Mouse (Mus musculus) heart, embryonic 14.5 days (tissue): ENCODE results near the gene Fam19a5. TPM values are rescaled to one million over a fixed set of nuclear protein-coding genes. Genes with fewer than 3 reads are reported as not detected.

Source experiments
- ATAC-seq: fragments of 200-750 bp; cut with Nextera tagmentation; 2 replicates; pipeline ENCODE4 v1.8.0; 2017; ENCODE audit warnings: low read depth, moderate TSS enrichment; ENCODE audit not compliant: insufficient number of reproducible peaks, insufficient read depth, low FRiP score
- H3K27ac ChIP-seq, 2 experiments: fragments of 200-500 bp in 1 of 2; fragments of 300-500 bp in 1 of 2; sonication (generic) in 1 of 2; replicated peaks in 1 of 2; 2 replicates each; pipeline ENCODE4 v1.5.1; 2012 to 2014; ENCODE audit warnings: low read depth in 2 of 2, low read length in 2 of 2, control low read depth in 1 of 2, mild to moderate bottlenecking in 1 of 2, mixed read lengths in 1 of 2; ENCODE audit not compliant: control insufficient read depth in 1 of 2, insufficient read depth in 1 of 2
- H3K27me3 ChIP-seq: fragments of 300-500 bp; sonication (generic); 2 replicates; pipeline ENCODE4 v1.6.1; 2014; ENCODE audit warnings: mild to moderate bottlenecking, low read length, control low read depth; ENCODE audit not compliant: control insufficient read depth, insufficient read depth
- H3K36me3 ChIP-seq: fragments of 300-500 bp; sonication (generic); 2 replicates; pipeline ENCODE4 v1.6.1; 2014; ENCODE audit warnings: mild to moderate bottlenecking, control low read depth, low read length, mixed read lengths; ENCODE audit not compliant: control insufficient read depth, insufficient read depth
- H3K4me1 ChIP-seq, 2 experiments: fragments of 200-500 bp in 1 of 2; fragments of 300-500 bp in 1 of 2; sonication (generic) in 1 of 2; 2 replicates each; pipeline ENCODE4 v1.6.1; 2012 to 2014; ENCODE audit warnings: low read length in 2 of 2, control low read depth in 1 of 2, mixed read lengths in 1 of 2; ENCODE audit not compliant: control insufficient read depth in 2 of 2, insufficient read depth in 2 of 2
- H3K4me2 ChIP-seq: fragments of 300-500 bp; sonication (generic); 2 replicates; pipeline ENCODE4 v1.6.1; 2014; ENCODE audit warnings: mild to moderate bottlenecking, low read length
- H3K4me3 ChIP-seq, 2 experiments: fragments of 200-500 bp in 1 of 2; fragments of 300-500 bp in 1 of 2; sonication (generic) in 1 of 2; 2 replicates each; pipeline ENCODE4 v1.5.1; 2012 to 2014; ENCODE audit warnings: low read length in 2 of 2, mild to moderate bottlenecking in 2 of 2, control low read depth in 1 of 2, low read depth in 1 of 2, moderate library complexity in 1 of 2; ENCODE audit not compliant: control insufficient read depth in 1 of 2, insufficient read depth in 1 of 2
- H3K9ac ChIP-seq: fragments of 300-500 bp; sonication (generic); 2 replicates; pipeline ENCODE4 v1.6.1; 2014; ENCODE audit warnings: mild to moderate bottlenecking, low read length
- H3K9me3 ChIP-seq: fragments of 300-500 bp; sonication (generic); 2 replicates; pipeline ENCODE4 v1.6.1; 2016; ENCODE audit warnings: low read length, control low read depth; ENCODE audit not compliant: control insufficient read depth
- WGBS: fragments of 180-500 bp; shearing (Covaris S2); extraction: QIAGEN DNeasy Blood & Tissue Kit; methylation state at CpG from one replicate; pipeline ENCODE4 v1.1.7; 2014; 5-methylcytosine and 5-hydroxymethylcytosine counted together
- polyA plus RNA-seq: library from polyadenylated mRNA; unstranded; fragments of >200 nt; fragmentation: Nextera tagmentation; extraction: Ambion mirVana; gene quantifications from 2 replicates; pipeline ENCODE4 v1.2.1, GENCODE M21; 2014

Fam19a5 gene
- polyA plus RNA-seq, 1 experiment from 2014 or later: 0.57 TPM

GRCm38 (mm10) chr15:87623966-87624609, 80.0 kb downstream of the Fam19a5 start:
- Histone ChIP-seq H3K4me2 (peak overlapping the region; percentile 98), H3K36me3 (no peaks in the 10 kb centered on the region), H3K27ac (no peak overlapping the region), H3K9ac (peak overlapping the region; percentile 70), H3K4me3 (peak overlapping the region; percentile 60 to 70), H3K4me1 (peaks cover 2 to 12% of the 10 kb centered on the region in 2 experiments; a peak in 2 of 4 replicates), H3K9me3 (no peaks in the 10 kb centered on the region), H3K27me3 (peaks cover 57% of the 10 kb centered on the region)
- peak; percentile 79 for ATAC-seq
- WGBS: under 1% methylated on average over 57 of the region's 86 CpGs

- no peak overlapping the region for H3K27ac ChIP-seq
- ATAC-seq: peak; percentile 54
Measured at GRCm38 (mm10) chr15:87624610-87625091, 80.6 kb downstream of the Fam19a5 start.

DNA sequence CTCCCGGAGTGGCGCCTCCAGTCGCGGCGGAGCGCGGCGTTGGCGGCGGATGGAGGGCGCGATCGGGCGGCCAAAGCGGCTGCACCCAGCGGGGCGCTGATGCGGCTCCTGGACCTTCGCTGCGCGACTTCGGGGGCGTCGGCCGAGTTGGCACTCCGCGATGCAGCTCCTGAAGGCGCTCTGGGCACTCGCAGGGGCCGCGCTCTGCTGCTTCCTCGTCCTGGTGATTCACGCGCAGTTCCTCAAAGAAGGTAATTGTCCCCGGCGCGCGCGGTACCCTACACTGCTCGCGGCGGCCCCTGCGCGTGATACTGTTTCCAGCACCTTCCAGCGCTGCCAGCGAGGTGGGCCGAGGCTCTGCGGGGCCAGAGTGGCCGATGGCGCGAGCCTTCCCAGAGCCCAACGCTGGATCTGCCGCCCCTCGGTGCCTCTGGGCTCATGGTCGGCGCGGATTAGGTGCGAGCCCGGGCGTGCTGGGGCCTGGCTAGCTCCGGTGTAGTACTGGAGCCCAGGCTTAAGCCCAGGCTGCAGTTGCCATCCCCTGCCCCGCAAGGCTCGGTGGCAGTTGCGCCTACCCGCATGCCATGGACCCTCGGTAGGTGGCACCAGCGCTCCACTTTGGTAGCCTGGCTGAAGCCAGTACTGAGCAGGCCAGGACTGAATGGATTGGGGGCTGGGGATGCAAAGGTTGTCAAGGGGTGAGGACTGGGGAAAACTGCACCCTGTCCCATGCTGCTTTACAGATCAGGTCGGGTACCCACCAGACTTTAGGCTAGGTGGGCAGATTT, 81.3 kb downstream of the Fam19a5 start:
- Histone ChIP-seq H3K9ac (peak overlapping the region; percentile 70), H3K4me2 (peak overlapping the region; percentile 98), H3K36me3 (no peaks in the 10 kb centered on the region), H3K27me3 (peaks cover 57% of the 10 kb centered on the region), H3K27ac (no peak overlapping the region), H3K9me3 (no peaks in the 10 kb centered on the region), H3K4me1 (peaks cover 2 to 12% of the 10 kb centered on the region in 2 experiments; a peak in 2 of 4 replicates), H3K4me3 (peak overlapping the region; percentile 41 to 60)
- ATAC-seq: peak; percentile 44
- under 1% methylated on average over 68 of the region's 68 CpGs for WGBS

More at GRCm38 (mm10) chr15:87624610-87625091, 80.6 kb downstream of the Fam19a5 start:
- H3K27me3 ChIP-seq: peaks cover 57% of the 10 kb centered on the region
- peak overlapping the region; percentile 60 to 70 for H3K4me3 ChIP-seq
- H3K9ac ChIP-seq: peak overlapping the region; percentile 70
- WGBS: 1% methylated on average over 23 of the region's 76 CpGs
- H3K4me2 ChIP-seq: peak overlapping the region; percentile 98
- H3K9me3 ChIP-seq: no peaks in the 10 kb centered on the region
- no peaks in the 10 kb centered on the region for H3K36me3 ChIP-seq
- peaks cover 2 to 12% of the 10 kb centered on the region in 2 experiments; a peak in 2 of 4 replicates for H3K4me1 ChIP-seq

GRCm38 (mm10) chr15:87635272-87635671, 91.2 kb downstream of the Fam19a5 start:
- H3K4me1 ChIP-seq: peaks cover 0 to 2% of the 10 kb centered on the region in 2 experiments; a peak in 1 of 4 replicates
- no peak overlapping the region for H3K4me2 ChIP-seq
- H3K36me3 ChIP-seq: no peaks in the 10 kb centered on the region
- no peak for ATAC-seq
- no peaks in the 10 kb centered on the region for H3K9me3 ChIP-seq
- H3K9ac ChIP-seq: no peak overlapping the region
- 92% methylated on average over 5 of the region's 5 CpGs for WGBS
- no peak overlapping the region for H3K4me3 ChIP-seq
- H3K27ac ChIP-seq: no peak overlapping the region
- H3K27me3 ChIP-seq: no peaks in the 10 kb centered on the region

DNA sequence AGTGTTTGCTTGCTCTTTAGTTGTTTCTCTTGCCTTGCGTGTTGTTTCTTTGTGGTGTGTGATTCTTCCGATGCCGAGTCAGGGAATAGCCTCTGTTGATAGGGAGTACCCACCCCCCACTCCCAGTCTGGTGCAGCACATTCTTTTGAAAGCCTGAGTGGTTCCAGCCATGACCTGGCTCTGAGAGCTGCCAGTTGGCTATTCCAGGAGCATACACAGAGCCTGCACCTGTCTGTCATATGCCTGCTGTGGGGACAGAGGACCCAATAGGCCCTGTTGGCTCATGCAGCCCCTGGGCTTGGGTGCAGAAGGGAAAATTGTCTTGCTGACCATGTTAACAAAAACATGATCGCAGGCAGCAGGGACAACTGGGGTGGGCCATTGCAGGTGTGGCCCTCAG, 92.3 kb downstream of the Fam19a5 start:
- no peak overlapping the region for H3K4me2 ChIP-seq
- ATAC-seq: no peak
- peaks cover 0 to 2% of the 10 kb centered on the region in 2 experiments; a peak in 1 of 4 replicates for H3K4me1 ChIP-seq
- H3K27me3 ChIP-seq: no peaks in the 10 kb centered on the region
- WGBS: 59% methylated on average over 4 of the region's 4 CpGs
- H3K4me3 ChIP-seq: no peak overlapping the region
- no peaks in the 10 kb centered on the region for H3K36me3 ChIP-seq
- no peak overlapping the region for H3K27ac ChIP-seq
- H3K9me3 ChIP-seq: no peaks in the 10 kb centered on the region
- no peak overlapping the region for H3K9ac ChIP-seq

- Histone ChIP-seq H3K4me2 (no peak overlapping the region), H3K27me3 (no peaks in the 10 kb centered on the region), H3K4me1 (peaks cover 0 to 2% of the 10 kb centered on the region in 2 experiments; a peak in 1 of 4 replicates), H3K9ac (no peak overlapping the region), H3K4me3 (no peak overlapping the region), H3K36me3 (no peaks in the 10 kb centered on the region), H3K9me3 (no peaks in the 10 kb centered on the region), H3K27ac (no peak overlapping the region)
- ATAC-seq: no peak
Measured at GRCm38 (mm10) chr15:87637234-87637633, 93.1 kb downstream of the Fam19a5 start.

- no peaks in the 10 kb centered on the region for H3K9me3 ChIP-seq
- H3K4me1 ChIP-seq: peaks cover 0 to 2% of the 10 kb centered on the region in 2 experiments; a peak in 1 of 4 replicates
- no peak for ATAC-seq
- H3K27me3 ChIP-seq: no peaks in the 10 kb centered on the region
- no peak overlapping the region for H3K4me2 ChIP-seq
- H3K36me3 ChIP-seq: no peaks in the 10 kb centered on the region
- WGBS: 76% methylated on average over 11 of the region's 11 CpGs
- H3K4me3 ChIP-seq: no peak overlapping the region
- no peak overlapping the region for H3K9ac ChIP-seq
- no peak overlapping the region for H3K27ac ChIP-seq
Measured at GRCm38 (mm10) chr15:87638270-87638669, 94.2 kb downstream of the Fam19a5 start.
